Mouse (Mus musculus): ENCODE data around the gene Dvl1.

The Dvl1 gene

DNA sequence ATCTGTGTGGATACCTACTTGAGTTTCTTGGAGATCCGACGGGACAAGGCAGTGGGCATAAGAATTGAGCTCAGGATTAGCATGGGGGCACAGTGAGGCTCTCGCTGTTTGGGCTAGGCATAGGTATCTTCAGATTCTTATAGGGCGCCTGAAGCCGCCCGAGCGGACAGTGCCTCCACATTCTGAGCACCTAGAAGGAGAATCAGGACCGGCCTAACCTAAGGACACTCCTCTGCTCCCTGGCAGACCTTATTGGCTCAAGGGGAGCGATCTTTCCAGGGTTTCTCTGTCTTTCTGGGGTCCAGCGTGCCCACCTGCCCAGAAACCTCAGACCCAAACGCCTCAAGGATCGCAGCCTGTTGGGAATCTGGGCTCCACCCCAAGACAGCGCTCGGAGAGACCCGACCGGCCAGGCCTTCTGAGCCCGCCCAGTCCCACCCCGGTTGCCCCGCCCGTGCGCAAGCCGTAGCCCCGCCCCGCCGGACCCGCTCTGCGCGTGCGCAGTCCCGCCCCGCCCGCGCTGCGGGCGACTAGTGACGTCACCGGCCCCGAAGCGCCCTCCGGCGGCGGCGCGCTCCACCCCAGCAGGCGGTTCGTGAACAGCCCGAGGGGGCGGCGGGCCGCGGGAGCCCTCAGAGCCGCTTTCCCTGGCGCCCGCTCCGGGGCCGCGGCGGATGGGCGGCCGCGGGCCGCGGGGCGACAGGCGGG, at the start of gene Dvl1:
Gene Dvl1 (plus strand): TSS at position 532 of the 708 bp plus-strand sequence.
- DNase-seq (ENCODE audit: low read depth, low spot score) = peak; percentile 73

DNA sequence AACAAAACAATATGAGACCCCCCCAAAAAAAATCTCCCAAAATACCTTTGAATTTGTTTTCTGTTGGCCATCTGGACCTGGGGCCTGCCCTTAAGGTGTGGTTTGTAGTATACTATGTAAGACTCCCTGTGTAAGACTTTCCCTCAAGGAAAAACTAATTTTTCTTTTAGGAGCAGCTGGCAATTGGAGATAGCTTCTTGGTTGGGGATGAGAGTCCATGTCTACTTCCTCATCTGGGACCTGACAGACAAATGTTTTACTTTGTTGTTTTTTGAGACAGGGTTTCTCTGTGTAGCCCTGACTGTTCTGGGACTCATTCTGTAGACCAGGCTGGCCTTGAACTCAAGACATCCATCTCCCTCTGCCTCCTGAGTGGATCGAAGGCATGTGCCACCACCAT, 45.1 kb upstream of the Dvl1 start:
- DNase-seq (ENCODE audit: low read depth, low spot score) = no peak

DNA sequence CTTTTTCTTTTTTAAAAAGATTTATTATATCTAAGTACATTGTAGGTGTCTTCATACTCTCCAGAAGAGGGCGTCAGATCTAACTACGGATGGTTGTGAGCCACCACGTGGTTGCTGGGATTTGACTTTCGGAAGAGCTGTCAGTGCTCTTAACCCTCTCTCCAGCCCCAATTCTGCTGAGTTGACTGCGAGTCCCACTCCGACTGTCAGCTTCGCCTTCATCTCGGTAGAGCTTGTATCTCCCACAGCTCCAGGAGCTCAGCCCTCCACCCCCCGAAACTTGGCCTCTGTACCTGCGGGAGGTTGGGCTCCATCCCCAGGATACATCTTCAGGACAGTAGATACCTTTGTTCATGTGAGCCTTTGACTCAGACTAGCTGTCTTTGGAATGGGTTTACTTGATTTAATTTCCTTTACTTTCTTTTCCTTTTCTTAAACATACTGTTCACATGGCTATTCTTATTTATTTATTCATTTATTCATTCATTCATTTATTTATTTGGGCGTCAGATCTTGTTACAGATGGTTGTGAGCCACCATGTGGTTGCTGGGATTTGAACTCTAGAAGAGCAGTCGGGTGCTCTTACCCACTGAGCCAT, 44.4 kb upstream of the Dvl1 start, which contains the start of gene Mrpl20:
Gene Mrpl20 (plus strand): TSS at position 138 of the 599 bp plus-strand sequence.
- DNase-seq (ENCODE audit: low read depth, low spot score) = no peak

DNA sequence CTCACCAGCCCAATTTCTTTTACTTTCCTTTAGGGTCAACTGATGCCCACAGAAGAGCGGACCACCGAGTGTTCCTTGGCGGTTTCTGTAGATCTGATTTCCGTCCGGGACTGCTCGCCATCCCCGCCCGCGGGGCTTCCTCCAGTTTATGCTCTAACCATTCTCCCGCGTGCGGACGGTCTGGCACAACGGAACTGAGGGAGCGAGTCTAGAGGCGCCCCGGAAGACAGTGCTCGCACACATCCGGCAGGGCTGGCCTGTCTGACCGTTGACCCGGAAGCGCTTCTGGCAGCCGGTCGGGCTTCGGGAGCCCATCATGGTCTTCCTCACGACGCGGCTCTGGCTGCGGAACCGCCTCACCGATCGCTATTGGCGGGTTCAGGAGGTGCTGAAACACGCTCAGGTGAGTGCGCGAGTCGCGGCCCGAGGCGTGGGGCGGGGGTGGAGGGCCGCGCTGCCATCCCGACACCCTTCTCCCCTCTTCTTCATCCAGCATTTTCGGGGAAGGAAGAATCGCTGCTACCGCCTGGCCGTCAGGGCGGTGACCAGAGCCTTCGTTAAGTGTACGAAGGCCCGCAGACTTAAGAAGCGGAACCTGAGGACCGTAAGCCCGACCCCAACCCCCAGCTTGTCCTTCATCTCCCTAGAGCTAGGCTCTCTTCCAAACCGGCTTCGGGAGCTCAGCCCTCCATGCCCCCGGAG, 43.7 kb upstream of the Dvl1 start:
- DNase-seq (ENCODE audit: low read depth, low spot score) = peak; percentile 84

DNA sequence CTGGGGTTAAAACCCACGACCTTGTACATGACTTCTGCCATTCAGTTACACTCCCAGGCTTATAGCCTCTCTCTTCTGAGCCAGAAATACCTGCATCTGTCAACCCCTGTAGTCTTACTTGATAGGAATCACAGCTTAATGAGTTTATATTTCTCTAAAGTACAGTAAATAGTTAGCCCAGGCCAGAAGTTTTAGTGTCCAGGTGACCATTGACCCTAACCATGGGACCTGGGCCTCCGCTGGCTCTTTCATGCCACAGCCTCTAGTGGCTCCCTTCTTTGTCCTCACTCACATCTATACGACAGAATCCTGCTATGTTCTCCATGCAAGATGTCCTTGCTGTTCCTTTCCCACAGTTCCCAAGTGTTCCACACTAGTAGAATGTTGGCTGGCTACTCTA, 39.4 kb upstream of the Dvl1 start:
- no peak for DNase-seq (ENCODE audit: low read depth, low spot score)

DNA sequence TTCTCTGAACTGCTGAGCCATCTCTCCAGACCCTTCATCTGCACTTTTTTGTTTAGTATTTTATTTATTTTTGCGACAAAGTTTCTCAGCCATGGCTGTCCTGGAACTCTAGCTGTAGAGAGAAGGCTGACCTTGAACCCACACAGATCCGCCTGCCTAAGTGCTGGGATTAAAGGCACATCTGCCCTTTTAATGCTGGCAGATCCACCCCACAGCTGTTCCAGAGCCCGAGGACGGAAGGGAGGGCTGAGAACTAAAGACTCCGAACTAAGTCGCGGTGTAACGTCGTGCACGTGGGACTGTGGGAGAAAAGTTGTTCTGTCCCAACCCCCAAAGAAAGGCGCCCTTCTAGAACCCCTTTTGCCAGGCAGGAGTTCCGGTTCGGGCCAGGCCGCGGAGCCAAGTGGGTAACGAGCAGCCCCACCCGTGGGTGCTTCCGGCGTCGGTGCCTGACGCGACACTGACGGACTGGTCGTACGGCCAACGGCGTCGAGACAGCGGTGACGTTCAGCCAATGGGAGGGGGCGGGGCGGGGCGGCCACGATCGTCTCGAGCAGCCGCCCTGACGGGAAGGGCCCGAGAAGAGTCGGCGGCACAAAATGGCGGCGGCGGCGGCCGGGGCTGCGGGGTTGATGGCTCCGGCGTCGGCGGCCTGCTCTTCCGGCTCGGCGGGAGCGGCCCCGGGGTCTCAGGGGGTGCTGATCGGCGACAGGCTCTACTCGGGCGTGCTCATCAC, 35.1 kb upstream of the Dvl1 start, which contains the start of gene Ccnl2:
Gene Ccnl2 (plus strand): TSS at position 561 of the 736 bp plus-strand sequence.
- DNase-seq (ENCODE audit: low read depth, low spot score) = peak; percentile 92

DNA sequence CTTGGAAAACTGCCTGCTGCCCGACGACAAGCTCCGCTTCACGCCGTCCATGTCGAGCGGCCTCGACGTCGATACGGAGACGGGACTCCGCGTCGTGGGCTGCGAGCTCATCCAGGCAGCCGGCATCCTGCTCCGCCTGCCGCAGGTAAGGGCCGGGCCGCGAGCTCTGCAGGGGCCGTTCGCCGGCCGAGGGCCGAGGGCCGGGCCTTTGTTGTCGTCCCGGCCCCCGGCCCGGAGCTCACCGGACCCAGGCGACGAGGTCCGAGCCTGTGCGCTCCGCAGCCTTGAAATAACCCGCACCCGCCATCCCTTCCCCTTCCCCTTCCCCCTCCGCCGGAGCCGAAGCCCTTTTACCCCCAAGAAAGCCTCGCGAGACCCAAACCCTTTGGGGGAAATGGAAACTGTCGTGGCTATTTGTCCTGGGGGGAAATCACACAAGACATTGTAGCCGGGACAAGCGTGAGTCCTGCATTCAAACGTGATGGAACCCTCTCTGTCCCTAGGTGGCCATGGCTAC, 34.5 kb upstream of the Dvl1 start:
- DNase-seq (ENCODE audit: low read depth, low spot score) = no peak

DNA sequence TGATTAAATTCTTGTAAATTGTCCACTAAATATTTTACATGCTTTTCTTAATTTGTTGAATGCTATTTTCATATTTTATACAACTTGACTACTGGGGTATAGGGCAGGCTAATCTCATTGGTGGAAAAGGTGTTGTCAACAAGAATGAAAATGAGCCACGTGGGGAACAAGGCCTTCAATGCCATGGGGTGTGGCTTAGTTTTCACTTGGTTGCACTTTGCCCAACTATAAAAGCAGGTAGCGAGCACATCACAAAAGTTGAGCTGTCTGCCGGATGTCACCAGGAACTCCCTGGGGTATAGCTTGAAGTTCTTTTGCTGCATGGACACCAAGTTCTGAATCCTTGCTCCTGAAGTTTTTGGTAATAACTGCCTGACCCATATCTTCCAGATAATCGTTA, 29.7 kb upstream of the Dvl1 start:
- DNase-seq (ENCODE audit: low read depth, low spot score) = no peak

DNA sequence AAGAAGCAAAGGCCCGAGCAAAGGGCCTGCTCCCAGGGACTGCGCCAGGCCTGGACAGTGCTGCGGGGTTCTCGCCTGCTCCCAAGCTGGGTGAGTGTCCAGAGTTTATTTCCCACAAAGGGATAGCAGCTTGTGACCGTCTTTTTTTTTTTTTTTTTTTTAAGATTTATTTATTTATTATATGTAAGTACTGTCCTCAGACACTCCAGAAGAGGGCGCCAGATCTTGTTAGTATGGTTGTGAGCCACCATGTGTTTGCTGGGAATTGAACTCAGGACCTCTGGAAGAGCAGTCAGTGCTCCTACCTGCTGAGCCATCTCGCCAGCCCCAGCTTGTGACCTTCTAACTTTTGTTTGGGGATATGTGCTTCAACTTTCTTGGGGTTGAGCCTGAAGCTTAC, 26.2 kb upstream of the Dvl1 start:
- no peak for DNase-seq (ENCODE audit: low read depth, low spot score)

DNA sequence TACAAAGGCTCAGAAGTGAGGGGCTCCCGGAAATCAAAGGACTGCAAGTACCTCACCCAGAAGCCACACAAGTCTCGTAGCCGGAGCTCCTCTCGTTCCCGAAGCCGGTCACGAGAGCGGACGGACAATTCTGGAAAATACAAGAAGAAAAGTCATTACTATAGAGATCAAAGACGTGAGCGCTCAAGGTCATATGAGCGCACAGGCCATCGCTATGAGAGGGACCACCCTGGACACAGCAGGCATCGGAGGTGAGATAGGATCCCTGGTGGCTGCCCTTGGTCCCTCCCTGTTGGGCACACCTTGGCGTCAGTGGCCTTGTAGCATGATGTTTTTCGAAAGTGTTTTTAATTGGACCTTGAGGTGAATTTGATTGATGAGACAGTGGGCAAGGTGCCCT, 23.8 kb upstream of the Dvl1 start:
- DNase-seq (ENCODE audit: low read depth, low spot score) = no peak

DNA sequence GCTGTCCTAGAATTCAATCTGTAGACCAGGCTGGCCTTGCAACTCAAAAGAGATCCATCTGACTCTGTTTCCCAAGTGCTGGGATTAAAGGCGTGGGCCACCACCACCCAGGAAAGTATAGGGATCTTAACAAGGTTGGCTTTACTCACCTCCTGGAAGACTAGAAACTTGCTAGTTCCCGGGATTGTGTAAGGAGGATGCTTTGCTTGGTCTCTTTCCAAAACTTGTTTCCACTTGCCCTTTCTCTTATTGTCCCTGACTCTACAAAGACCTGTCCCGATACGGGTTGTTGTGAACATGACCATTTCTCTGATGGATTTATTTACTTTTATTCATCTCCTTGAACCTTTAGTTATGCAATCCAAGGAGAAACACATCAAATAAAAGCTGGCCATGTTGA, 17.3 kb upstream of the Dvl1 start:
- no peak for DNase-seq (ENCODE audit: low read depth, low spot score)

DNA sequence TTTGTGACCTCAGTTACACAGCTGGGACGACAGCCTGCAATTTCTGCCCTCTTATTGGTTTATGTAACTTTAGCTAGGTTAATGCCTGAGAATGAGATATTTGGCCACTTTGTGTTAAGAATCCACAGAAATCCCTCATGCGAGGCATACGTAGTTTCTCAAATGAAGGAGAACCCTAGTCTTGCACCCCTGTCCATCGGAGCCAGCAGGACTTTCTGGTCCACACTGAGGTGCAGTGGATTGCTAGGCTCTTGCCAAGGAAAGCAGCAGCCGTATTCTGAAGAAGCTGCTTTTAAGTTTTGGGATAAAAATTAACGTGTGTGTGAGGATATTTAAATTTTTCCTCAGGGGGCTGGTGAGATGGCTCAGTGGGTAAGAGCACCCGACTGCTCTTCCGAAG, 16.6 kb upstream of the Dvl1 start:
- no peak for DNase-seq (ENCODE audit: low read depth, low spot score)

DNA sequence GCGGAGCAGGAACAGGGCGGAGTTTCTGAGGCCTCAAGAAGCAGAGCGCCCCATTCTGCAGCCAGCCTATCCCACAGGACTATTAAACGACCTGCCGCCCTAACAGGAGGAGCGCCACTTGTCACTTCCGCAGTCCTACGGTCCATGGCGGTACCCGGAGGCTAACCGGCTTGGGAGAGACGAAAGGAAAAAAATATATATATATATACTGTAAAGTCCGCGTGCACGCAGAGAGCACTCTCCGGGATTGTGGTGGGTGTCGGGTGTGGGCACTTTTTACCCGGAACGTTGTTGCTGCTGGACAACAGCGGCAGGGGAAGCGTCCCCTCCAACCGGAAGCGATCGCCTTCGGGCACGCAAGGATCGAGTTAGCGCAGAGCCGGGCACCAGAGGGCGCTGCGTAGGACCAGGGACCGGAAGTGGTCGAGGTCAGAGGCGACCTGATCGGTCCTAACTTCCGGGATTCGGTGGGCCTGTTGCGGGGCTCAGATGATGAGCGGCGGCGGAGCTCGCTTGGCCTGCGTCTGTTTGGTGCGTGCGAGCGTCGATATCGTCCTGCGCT, 15.9 kb upstream of the Dvl1 start, which contains the start of gene Aurkaip1:
Gene Aurkaip1 (plus strand): TSS at position 68 of the 562 bp plus-strand sequence.
- DNase-seq (ENCODE audit: low read depth, low spot score) = peak; percentile 91

DNA sequence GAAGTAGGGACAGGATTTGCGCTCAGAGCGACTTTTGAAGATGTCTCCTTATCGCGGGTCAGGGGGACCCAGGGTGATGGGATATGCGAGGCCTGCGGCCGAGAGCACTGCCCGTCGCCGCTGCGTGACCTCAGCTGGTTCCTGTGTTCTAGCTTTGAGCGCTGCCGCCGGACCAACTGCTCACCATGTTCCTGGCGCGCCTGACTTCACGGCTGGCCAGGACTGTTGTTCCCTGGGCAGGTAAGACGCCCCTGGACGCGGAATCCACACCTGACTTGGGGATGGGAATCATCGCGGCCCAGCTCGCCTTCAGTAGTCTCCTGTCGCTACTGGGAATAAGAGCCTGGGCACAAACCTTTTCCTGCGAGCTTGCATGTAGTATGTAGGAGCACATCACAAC, 15.4 kb upstream of the Dvl1 start:
- no peak for DNase-seq (ENCODE audit: low read depth, low spot score)

DNA sequence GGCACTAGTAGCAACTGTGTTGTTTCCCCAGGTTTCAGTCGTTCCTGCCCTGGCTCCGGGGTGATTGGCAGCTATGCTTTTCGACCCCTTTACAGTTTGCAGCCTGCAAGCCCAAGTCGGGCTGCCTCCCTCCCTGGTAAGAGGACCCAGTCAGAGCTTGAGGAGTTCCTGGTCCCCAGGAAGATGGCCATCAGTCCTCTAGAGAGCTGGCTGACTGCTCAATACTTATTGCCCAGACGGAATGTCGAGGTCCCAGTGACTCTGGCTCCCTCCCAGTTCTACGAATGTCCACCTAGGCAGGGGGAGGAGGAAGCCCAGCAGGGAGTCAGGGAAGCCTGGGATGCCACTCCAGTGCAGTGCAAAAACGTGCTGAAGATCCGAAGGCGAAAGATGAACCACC, 14.9 kb upstream of the Dvl1 start:
- DNase-seq (ENCODE audit: low read depth, low spot score) = no peak

DNA sequence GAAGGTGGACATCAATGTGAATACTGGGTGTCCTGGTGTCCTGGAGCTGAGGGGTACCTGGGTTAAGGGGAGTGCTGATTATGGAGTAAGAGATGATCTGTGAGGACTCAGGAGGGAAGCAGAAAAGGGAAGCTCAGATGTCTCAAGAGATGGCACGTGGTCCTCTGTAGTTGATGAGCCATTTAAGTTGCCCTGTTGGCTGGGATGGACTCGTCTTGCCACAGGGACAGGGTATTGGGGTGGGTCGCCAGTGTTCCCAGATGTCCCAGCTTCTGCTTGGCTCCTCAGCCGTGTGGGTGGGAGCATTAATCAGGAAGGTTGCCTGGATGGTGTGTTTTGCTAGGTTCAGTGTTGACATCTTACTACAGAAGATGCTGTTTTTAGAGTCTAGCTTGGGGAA, 14.0 kb upstream of the Dvl1 start:
- DNase-seq (ENCODE audit: low read depth, low spot score) = no peak

DNA sequence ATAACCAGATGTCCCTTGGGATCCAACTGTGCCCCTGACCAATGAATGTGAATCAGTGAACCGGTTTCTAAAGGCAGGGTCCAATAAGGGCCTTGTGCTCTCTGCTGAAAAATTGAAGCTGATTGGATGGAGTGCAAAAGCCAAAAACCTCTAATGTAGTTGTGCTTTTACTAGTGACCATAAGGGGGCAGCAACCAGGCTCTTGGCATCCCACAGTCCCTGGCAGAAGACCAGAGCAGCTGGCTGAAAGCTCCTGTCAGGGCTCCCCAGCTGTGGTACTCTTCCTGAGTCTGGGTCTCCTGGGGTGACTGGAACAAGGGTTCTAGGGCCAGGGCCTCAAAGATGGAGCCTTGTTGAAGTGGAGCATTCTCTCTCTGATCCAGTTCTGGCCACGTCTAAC, 13.4 kb upstream of the Dvl1 start:
- DNase-seq (ENCODE audit: low read depth, low spot score) = no peak

DNA sequence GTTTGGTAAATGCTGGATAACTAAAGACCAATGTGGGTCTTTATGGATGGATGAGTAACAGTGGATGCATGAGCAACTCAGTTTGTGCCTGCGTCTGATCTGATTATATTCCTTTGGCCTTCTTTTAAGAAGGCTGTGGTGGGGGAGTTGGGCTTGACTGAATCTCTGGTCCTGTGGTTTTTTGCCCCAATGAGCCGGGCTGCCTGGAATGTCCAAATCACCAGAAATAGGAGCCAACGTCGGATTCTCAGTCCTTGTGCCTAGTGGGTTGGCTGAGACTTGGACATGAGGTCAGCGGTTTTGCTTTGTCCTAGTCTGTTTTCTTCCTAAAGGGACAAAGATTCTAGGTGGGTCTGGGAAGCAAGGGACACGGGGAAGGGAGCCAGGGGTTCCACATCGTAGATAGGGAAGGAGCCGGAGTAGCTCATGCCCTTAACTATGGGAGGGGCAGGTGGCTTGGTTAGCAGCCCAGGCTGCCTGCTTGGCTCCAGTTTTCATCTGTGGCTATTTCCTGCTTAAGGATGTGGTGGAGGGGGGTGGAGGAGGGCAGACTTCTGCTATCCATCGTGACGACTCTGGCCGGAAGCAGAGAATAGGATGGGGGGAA, 9.7 kb upstream of the Dvl1 start:
- DNase-seq (ENCODE audit: low read depth, low spot score) = no peak

DNA sequence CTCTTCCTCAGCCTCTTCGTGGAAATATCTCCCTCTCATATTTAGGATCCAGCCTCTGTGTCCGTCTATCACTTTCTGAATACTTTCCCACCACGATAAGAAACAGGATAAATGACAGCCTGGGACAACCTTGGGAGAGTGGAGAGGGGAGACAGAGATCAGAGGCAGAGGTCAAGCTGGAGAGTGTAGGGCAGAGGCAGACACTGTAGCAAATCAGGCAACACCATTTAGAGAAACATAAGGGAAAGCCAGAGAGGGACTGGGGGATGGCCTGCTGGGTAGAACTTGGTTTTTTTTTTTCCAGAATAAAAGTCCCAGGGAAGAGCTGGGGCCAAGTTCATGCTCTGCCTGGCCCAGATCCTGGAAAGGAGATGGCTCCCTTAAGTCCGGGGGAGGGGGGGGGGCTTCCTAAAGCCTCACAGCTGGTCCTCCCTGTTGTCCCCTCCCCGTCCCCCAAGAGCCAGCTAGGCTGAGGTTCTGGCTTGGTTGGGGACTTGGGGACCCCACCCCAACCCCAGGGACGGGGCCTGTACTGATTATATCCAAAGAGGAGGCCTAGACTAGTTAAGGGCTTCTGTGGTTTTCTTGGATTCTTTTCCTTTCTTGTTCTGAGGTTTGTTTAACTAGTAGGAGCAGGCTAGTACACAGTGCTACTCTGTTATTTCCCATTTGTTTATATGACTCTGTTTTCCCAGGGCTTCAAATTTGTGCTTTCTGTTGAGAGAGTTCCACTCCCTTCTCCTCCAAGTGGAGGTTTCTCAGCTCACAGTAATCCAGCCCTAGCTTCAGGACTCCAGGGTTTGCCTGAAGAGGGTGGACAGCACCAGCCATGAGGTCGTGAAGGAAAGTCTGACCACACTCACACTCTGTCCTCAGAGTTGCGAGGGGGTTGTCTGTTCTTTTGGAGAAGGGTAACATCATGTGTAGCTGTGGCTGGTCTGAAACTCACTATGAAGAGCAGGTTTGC, 8.7 kb upstream of the Dvl1 start:
- DNase-seq (ENCODE audit: low read depth, low spot score) = no peak

DNA sequence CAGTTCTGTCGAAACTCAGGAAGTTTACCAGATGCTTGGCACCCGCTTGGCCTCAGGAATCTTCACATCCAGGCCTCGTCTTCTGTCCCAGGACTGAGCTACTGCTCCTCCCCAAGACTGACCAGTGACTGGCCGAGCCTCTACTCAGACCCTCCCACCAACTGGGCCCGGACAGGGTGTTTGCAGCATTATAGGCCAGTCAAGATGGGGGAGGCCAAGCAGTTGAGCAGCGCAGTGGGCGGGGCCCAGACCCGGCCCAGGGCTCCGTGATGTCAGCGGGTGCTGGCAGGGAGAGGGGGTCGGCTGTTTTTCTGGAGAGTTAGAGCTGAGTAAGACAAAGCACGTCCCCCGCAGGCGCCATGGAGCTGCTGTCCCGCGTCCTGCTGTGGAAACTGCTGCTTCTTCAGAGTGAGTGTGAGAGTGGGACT, 7.7 kb upstream of the Dvl1 start, which contains the start of gene Mxra8:
Gene Mxra8 (plus strand): TSS at position 198 of the 428 bp plus-strand sequence.
- no peak for DNase-seq (ENCODE audit: low read depth, low spot score)

All from brain, embryonic 18.5 days (tissue).